Mouse (Mus musculus) left cerebral cortex, adult 2 months (tissue): ENCODE measurements around the gene Krit1. TPM values are rescaled to one million over a fixed set of nuclear protein-coding genes. Genes with fewer than 3 reads are reported as not detected.
A peak's percentile ranks its signal among the peaks of the same experiment; 100 is the strongest.
"Not testable (repeated sequence)": the region's sequence is repeated elsewhere in the genome, so short reads cannot be mapped to it uniquely, and the experiment has no call there.

Experiments used
- DNase-seq, 2 experiments: peaks; one replicate each; pipeline ENCODE4 v3.0.0; 2021 to 2022; ENCODE audit warnings: low spot score in 2 of 2, mixed read lengths in 1 of 2; ENCODE audit errors: extremely low spot score in 1 of 2
- H3K27ac ChIP-seq: fragments of 200-600 bp; 2 replicates; pipeline ENCODE4 v1.8.1; 2022
- H3K4me3 ChIP-seq: fragments of 200-600 bp; 2 replicates; pipeline ENCODE4 v1.8.1; 2022
- CTCF ChIP-seq: fragments of 200-600 bp; IDR thresholded peaks from 2 replicates; pipeline ENCODE4 v1.8.1; 2022; ENCODE audit warnings: antibody characterized with exemption, mild to moderate bottlenecking, moderate library complexity
- intact Hi-C: fragments of 180-260 bp; cut with DNase I; formaldehyde crosslinking; loops from one replicate; pipeline ENCODE4 v1.15.1; 2025
- long read RNA-seq, 2 experiments: library from polyadenylated mRNA; stranded (forward); transcript quantifications; one replicate each; pipeline ENCODE4 v2.0.0; 2021; ENCODE audit warnings: borderline mapping rate in 2 of 2
- total RNA-seq, 2 experiments: library from RNA; stranded (reverse); gene quantifications; 2 replicates each; pipeline ENCODE4 v1.2.3; 2021

The Krit1 gene
- 10 to 100 TPM; 56.3 to 66.4 TPM for total RNA-seq
- long read RNA-seq, experiment 1, transcript Krit1-201 (17 exons, 2,930 nt), result major isoform, 8 of 28 reads
- long read RNA-seq, experiment 1, partial matches to known transcripts, result 1 of 28 reads
- long read RNA-seq, experiment 1, other reads (novel, unspliced or antisense), result 19 of 28 reads
- long read RNA-seq, experiment 2, partial matches to known transcripts, result 5 of 25 reads
- long read RNA-seq, experiment 2, other reads (novel, unspliced or antisense), result 19 of 25 reads

- no peak; the same call in 1 of the 2 replicates for TF ChIP-seq CTCF
- Histone ChIP-seq H3K4me3 (peak within 1 kb of the TSS; percentile 86), H3K27ac (peak within 1 kb of the TSS; percentile 93)
- DNase-seq, result peak; percentile 93
- intact Hi-C loops, result loop anchor here (2.0 to 5.0 kb wide), 2 partner anchors 70 to 156 kb away; no protein-coding TSS in a partner anchor
These were observed at the start of gene Krit1, which contains the start of gene Ankib1 for GRCm38 (mm10) chr5:3802433-3803291. Gene Krit1 (plus strand): TSS chr5:3803184. Gene Ankib1 (minus strand): TSS chr5:3802925.

- no peak for DNase-seq
- H3K27ac ChIP-seq, result no peak overlapping the region
- TF ChIP-seq CTCF, result no peak
- H3K4me3 ChIP-seq, result no peak overlapping the region
- intact Hi-C loops, result no loop called here
These were observed 31.5 kb upstream of the Krit1 start for GRCm38 (mm10) chr5:3771512-3771911.

- Histone ChIP-seq H3K27ac (no peak overlapping the region), H3K4me3 (no peak overlapping the region)
- TF ChIP-seq CTCF, result no peak
- DNase-seq, result no peak
- intact Hi-C loops, result no loop called here
These were observed 31.0 kb upstream of the Krit1 start for GRCm38 (mm10) chr5:3772017-3772416.

GRCm38 (mm10) chr5:3782670-3783069 lies 20.3 kb upstream of the Krit1 start:
- no peak overlapping the region for H3K27ac ChIP-seq
- H3K4me3 ChIP-seq, result no peak overlapping the region
- peak; percentile 24 for TF ChIP-seq CTCF
- no peak for DNase-seq
- intact Hi-C loops, result no loop called here

GRCm38 (mm10) chr5:3783947-3784681 lies 18.9 kb upstream of the Krit1 start:
- no peak for DNase-seq
- Histone ChIP-seq H3K4me3 (no peak overlapping the region), H3K27ac (no peak overlapping the region)
- TF ChIP-seq CTCF, result no peak
- intact Hi-C loops, result no loop called here

- no peak for TF ChIP-seq CTCF
- intact Hi-C loops, result no loop called here
These were observed 18.1 kb upstream of the Krit1 start for GRCm38 (mm10) chr5:3784751-3785496.

GRCm38 (mm10) chr5:3787548-3787947 lies 15.4 kb upstream of the Krit1 start:
- no peak for DNase-seq
- no peak for TF ChIP-seq CTCF
- Histone ChIP-seq H3K27ac (no peak overlapping the region), H3K4me3 (no peak overlapping the region)
- intact Hi-C loops, result no loop called here

More at GRCm38 (mm10) chr5:3784751-3785496, 18.1 kb upstream of the Krit1 start:
- no peak overlapping the region for H3K4me3 ChIP-seq
- no peak for DNase-seq
- no peak overlapping the region for H3K27ac ChIP-seq

GRCm38 (mm10) chr5:3791048-3791447 lies 11.9 kb upstream of the Krit1 start:
- no peak for DNase-seq
- intact Hi-C loops, result no loop called here
- H3K4me3 ChIP-seq, result no peak overlapping the region

GRCm38 (mm10) chr5:3797101-3797500 lies 5.9 kb upstream of the Krit1 start:
- H3K4me3 ChIP-seq, DNase-seq, intact Hi-C loops, H3K27ac ChIP-seq: not testable (repeated sequence)

More at GRCm38 (mm10) chr5:3791048-3791447, 11.9 kb upstream of the Krit1 start:
- TF ChIP-seq CTCF, result no peak
- H3K27ac ChIP-seq, result no peak overlapping the region

- H3K4me3 ChIP-seq, intact Hi-C loops, DNase-seq, H3K27ac ChIP-seq: not testable (repeated sequence)
These were observed 4.3 kb upstream of the Krit1 start for GRCm38 (mm10) chr5:3798656-3799055.

GRCm38 (mm10) chr5:3800041-3800440 lies 2.9 kb upstream of the Krit1 start:
- DNase-seq, result no peak
- Histone ChIP-seq H3K4me3 (no peak overlapping the region), H3K27ac (no peak overlapping the region)
- intact Hi-C loops, result loop anchor here (5.0 kb wide), 1 partner anchor 68 kb away; no protein-coding TSS in a partner anchor
- TF ChIP-seq CTCF, result no peak
